Mouse (Mus musculus) brain, embryonic 14.5 days (tissue): ENCODE data around the gene Card11. TPM values are rescaled to one million over a fixed set of nuclear protein-coding genes. Genes with fewer than 3 reads are reported as not detected.
A peak's percentile ranks its signal among the peaks of the same experiment; 100 is the strongest.

Experiments used
- DNase-seq: peaks from one replicate; pipeline ENCODE4 v3.0.0-alpha.2; 2011; ENCODE audit warnings: low read depth
- CTCF ChIP-seq: fragments of 200-500 bp; IDR thresholded peaks from 2 replicates; pipeline ENCODE4 v1.5.1; 2012; ENCODE audit warnings: inconsistent platforms, mild to moderate bottlenecking, moderate library complexity, borderline replicate concordance; ENCODE audit not compliant: insufficient read depth, insufficient read length; ENCODE audit errors: extremely low read depth
- POLR2A ChIP-seq: fragments of 200-500 bp; IDR thresholded peaks from 2 replicates; pipeline ENCODE4 v1.6.1; 2012; ENCODE audit warnings: mild to moderate bottlenecking, inconsistent platforms, borderline replicate concordance; ENCODE audit not compliant: poor library complexity, insufficient read depth, insufficient read length, severe bottlenecking; ENCODE audit errors: extremely low read depth
- polyA plus RNA-seq: library from polyadenylated mRNA; depleted of rRNA; stranded (reverse); fragments of >200 nt; gene quantifications from 2 replicates; pipeline ENCODE4 v1.2.3, GENCODE M21; 2012; rRNA removed

Card11 gene
- 0.06 and 0.16 TPM in 2 replicates for polyA plus RNA-seq

DNA sequence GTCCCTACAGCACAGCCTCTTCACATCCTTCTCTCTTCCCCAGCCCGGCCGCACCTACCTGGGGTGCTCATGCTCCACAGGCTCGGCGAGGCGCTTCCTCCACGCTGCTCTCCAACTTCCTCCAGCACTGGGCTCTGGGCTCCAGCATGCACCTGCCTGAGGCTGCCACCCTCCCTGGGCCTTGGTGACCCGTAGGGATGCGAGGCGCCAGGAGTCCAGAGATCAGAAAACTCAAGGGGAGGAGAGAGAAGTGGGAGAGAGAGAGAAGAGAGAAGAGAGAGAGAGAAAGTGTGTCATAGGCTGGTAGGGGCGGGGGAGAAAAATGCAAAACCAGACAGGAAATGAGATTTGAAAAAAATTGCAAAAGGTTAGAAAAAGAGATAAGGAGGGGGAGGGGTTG, at the start of gene Card11:
Gene Card11 (minus strand): TSS at position 234 of the 400 bp plus-strand sequence.
- DNase-seq = no peak
- TF ChIP-seq POLR2A (no peak), CTCF (no peak)

- peak; percentile 78 for DNase-seq
- no peak for TF ChIP-seq POLR2A
- no peak for TF ChIP-seq CTCF
These were observed 47.4 kb upstream of the Card11 start for GRCm38 (mm10) chr5:141047651-141048218.

DNA sequence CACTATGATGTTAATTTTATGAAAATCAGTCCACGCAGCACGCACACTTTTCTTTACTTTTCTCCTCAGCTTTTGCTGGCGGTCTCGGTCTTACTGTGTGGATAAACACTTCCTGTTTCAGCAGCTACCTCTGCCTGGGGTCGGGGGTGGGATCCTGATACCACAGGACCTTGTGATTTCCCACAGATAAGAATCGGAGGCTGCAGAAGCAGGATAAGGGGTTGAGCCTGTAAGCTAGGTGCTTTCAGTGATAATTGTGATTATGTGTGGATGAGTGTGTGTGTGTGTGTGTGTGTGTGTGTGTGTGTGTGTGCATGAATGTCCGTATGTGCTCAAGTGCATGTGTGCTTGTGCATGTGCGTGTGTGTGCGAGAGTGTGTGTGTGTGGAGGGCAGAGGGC, 44.6 kb upstream of the Card11 start:
- no peak for DNase-seq

DNA sequence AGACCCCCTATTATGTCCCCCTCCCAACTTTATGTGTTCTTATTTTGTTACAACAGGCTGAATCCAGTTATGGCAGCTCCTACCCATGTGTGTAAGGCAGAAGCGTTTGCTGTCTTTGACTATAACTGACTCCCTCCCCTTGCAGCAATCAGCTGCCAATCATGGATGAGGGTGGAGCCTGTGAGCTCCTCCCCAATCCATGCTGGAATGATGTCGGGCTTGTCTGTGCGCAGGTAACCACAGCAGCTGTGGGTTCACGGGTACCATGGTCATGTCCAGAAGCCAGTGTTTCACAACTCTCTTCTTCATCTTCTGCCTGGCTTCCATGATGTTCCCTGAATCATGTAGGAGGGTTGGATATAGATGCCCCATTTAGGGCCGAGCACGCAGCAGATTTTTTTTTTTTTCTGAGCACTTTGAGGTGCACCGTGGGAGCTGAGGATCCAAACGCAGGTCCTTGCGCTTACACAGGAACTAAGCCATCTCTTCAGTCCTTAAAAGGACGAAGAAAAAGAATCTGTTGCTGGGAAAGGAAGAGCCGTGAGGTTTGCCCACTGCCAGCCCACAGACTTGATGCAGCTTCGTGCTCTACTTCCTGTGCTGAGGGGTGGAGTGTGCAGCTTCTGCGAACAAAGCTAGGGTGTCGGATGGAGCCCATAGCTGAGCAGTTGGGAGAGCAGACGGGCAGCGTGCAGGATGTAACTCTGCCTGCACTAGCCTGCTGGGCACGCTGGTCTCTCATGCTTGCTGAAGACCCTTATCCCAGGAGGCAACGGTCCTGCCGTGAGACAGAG, 43.5 kb upstream of the Card11 start:
- TF ChIP-seq CTCF (no peak), POLR2A (no peak)
- peak; percentile 26 for DNase-seq

More for the DNA sequence above, 44.6 kb upstream of the Card11 start:
- TF ChIP-seq POLR2A (no peak), CTCF (no peak)

DNA sequence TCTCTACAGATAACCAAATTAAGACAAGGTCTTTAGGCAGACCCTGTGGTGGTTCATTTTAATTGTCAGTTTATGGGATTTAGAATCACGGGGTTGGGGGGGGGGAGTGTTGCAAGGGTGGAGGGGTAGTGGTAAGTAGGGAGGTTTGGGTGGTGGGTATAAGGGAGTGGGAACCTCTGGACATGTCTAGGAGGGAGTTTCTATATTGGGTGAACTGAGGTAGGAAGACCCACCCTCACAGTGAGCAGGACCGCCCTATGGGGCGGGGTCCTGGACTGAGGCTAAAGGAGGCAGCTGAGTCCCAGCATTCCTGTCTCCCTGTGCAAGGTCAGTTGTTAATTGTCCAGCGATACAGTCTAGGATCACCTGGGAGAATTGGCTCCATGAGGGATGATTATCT, 42.0 kb upstream of the Card11 start:
- no peak for TF ChIP-seq CTCF
- no peak for TF ChIP-seq POLR2A

GRCm38 (mm10) chr5:141040846-141041245, 40.5 kb upstream of the Card11 start:
- DNase-seq = peak; percentile 29
- TF ChIP-seq CTCF (no peak), POLR2A (no peak)

More for the DNA sequence above, 42.0 kb upstream of the Card11 start:
- no peak for DNase-seq

- no peak for TF ChIP-seq CTCF
- no peak for DNase-seq
These were observed 38.0 kb upstream of the Card11 start for GRCm38 (mm10) chr5:141038342-141038741.

GRCm38 (mm10) chr5:141035346-141035745, 35.0 kb upstream of the Card11 start:
- TF ChIP-seq POLR2A (no peak), CTCF (no peak)
- DNase-seq = peak; percentile 63

DNA sequence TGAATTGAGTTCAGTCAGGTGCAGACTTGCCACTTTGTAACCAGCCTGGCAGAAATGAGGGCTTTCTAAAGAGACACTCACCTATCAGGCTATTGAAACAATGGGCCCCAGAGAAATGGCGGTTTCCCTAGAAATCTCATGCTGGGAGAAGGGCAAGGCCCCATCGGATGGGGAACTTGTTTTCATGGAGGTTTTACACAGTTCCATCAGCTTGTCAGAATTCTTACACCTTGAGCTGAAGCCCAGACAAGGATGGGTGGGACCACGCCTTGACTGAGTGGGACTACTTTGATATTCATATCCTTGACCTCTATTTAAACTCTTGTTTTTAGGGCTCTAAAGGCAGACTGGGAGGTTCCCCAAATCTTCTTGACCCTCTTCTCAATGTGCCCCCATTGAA, 33.9 kb upstream of the Card11 start:
- TF ChIP-seq POLR2A = no peak
- TF ChIP-seq CTCF = no peak

DNA sequence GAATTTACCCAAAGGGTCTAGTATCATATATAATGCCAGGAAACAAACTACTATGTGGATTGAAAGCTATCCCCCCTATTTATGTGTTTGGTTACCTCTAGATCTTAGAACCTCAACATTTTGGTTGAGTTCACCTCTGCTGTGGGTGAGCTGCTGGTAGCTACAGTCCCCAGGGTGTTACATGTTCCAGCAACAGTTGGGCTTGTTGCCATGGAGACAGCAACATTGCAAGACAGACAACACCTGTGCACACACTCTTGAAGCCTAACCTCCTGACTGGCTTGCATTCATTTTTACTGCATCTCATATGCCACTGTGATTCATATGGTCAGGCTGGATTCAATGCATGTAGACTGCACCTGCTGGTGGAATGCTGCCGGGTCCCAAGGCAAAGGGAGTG, 32.6 kb upstream of the Card11 start:
- peak; percentile 31 for DNase-seq
- TF ChIP-seq POLR2A (no peak), CTCF (no peak)

More for the DNA sequence above, 33.9 kb upstream of the Card11 start:
- DNase-seq = no peak

DNA sequence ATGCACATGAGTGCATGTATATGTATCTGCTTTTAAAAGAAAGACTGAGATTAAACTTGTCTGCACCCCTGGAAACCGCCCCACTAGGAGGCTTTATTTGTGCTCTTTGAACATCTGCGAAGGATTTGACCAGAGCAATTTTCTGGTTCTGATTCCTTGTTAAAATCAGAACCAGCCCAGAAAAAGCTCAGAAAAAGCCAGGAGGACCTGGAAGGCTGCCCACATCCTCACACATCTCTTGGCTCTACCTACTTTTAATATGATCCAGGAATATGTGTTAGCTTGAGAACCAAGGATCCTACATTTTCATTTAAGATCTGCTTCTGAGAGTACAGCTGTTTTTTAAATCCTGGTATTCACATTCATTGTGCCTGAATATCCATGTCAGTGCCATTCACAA, 29.0 kb upstream of the Card11 start:
- no peak for DNase-seq
- TF ChIP-seq POLR2A (no peak), CTCF (no peak)

DNA sequence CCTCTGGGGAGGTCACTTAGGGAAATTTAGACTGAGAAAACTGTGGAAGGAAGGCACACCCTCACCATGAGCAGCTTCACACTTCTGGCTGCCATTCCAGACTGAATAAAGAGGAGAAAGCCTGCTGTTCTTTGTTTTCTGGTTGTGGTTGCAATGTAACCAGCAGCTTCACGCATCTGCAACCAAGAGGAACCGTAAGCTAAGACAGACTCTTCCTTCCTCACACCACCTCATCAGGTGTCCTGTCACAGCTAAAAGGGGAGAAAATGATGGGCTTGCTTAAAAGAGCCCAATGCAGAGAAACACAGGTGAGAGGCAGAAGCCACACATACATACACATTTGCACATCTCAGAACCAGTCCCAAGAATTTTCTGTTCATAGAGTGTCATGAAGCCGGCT, 25.3 kb upstream of the Card11 start:
- TF ChIP-seq POLR2A (no peak), CTCF (no peak)
- no peak for DNase-seq

GRCm38 (mm10) chr5:141024435-141024834, 24.1 kb upstream of the Card11 start:
- peak; percentile 25 for DNase-seq
- TF ChIP-seq CTCF = peak; percentile 62
- no peak for TF ChIP-seq POLR2A
